Mouse (Mus musculus): Measurements from ENCODE around the gene Ccdc125.
"Not testable (repeated sequence)": the region's sequence is repeated elsewhere in the genome, so short reads cannot be mapped to it uniquely, and the experiment has no call there.

Ccdc125 gene

DNA sequence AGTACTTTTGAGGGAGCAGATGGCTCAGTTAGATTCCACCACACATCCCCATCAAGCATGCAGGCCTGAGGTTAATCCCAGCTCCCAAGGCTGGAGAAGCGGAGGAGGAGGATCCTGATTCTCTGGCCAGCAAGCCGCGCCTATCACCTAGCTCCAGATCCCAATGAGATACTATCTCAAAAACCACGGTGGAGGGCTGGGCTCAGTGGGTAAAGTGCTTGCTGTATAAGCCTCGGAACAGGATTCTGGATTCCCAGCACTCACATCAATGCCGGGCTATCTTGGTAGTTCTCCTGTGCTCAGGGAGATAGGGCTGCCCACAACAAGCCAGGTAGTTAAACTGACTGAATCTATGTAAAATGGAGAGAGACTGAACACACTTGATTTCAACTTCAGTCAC, 46.0 kb downstream of the Ccdc125 start:
- CTCF ChIA-PET = no interaction called here

DNA sequence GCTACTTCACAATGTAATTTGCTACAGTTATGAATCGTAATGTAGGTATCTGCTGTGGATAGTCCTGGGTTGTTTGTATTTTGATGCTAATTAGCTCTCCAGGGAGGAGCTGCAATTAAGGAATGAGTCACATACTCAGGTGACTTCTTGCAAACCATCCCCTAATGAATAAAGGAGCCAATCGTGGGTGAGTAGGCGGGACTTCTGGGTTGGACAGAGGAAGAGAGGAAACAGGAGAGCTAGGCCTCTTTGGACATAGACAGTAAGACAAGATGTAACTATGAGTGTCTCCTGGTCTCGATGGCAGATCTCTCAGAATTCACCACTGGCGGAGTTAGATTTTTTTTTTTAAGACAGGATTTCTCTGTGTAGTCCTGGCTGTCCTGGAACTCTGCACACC, 52.1 kb downstream of the Ccdc125 start:
- CTCF ChIA-PET = no interaction called here

DNA sequence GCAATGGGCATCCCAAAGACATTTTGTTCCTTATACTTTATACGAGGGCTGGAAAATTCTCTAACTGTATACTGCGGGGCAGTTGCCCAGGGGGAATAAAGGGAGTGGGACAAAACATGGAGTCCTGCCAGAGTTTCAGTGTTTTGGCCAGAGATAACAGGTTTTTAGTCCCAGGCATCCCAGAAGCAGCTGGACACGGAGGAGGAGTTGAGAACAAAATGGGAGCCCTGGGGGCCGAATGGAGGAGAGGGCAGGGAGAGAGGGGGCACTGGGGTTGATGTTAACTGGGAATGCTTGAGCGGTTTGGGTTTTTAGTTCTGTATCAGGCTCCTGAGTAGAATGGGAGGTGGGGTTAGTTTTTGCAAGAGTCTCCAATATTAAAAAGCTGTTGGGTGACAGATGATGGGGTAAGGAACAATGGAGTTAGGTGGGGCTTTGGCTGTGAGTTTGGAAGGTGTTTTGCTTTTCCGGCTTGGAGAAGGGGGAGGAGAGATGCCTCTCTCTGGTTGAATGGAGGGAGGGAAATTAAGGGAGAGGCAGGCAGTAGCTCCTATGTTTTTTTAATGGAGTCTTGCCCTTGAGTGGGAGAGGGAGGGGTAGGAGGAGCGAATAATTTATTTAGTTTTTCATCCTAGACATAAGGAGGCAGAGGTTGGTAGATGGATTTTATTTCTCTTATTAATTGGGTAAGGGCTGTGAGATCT, 54.7 kb downstream of the Ccdc125 start:
- CTCF ChIA-PET = no interaction called here

DNA sequence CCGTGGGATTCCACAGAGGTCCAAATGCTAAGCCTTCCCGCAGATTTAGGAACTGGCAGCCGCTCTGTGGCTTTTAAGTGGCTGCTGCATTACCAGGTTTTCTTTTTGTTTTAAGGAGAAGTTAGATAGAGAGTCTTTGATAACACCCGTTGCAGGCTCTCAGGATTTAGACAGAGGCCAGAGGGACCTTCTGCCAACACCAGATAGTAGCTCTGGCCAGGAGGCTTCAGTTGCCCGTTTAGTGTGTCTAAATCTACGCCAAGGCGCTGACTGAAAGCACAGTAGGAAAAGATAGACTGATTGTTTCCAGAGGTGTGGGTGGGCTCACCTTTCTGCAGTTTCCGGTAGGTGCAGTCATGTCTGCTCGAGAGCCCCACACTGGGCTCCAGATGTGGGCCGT, 55.7 kb downstream of the Ccdc125 start:
- CTCF ChIA-PET = no interaction called here

DNA sequence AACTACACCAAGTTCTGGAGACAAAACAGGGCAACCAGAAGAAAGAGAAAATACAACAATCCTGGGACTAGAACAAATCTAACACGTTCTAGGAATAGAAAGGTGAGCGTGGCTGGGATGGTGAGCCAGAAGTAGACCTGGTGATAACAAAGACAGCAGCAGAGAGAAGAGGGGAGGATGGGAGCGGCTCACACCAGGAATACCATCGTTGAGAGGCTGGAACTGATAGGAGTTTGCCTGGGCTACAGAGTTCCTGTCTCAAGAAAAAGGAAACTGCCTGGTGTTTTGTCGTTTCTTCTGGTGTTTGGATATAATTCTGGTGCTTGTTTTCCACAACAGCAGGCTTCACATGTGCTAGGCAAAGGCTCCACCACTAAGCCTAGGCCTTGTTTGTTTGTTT, 58.6 kb downstream of the Ccdc125 start:
- CTCF ChIA-PET = no interaction called here

DNA sequence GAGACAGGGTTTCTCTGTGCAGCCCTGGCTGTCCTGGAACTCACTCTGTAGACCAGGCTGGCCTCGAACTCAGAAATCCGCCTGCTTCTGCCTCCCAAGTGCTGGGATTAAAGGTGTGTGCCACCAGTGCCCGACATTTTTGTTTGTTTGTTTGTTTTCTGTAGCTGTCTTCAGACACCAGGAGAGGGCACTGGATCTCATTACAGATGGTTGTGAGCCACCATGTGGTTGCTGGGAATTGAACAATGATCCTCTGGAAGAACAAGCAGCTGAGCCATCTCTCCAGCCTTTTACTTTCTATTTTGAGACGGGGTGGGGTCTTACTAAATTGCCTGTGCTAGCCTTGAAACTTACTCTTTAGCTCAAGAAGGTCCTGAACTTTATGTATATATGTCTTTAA, 59.0 kb downstream of the Ccdc125 start:
- CTCF ChIA-PET = interaction anchor here (0.6 kb wide), 1 partner anchor 92 kb away, joined by 6 read pairs; no protein-coding TSS in a partner anchor

DNA sequence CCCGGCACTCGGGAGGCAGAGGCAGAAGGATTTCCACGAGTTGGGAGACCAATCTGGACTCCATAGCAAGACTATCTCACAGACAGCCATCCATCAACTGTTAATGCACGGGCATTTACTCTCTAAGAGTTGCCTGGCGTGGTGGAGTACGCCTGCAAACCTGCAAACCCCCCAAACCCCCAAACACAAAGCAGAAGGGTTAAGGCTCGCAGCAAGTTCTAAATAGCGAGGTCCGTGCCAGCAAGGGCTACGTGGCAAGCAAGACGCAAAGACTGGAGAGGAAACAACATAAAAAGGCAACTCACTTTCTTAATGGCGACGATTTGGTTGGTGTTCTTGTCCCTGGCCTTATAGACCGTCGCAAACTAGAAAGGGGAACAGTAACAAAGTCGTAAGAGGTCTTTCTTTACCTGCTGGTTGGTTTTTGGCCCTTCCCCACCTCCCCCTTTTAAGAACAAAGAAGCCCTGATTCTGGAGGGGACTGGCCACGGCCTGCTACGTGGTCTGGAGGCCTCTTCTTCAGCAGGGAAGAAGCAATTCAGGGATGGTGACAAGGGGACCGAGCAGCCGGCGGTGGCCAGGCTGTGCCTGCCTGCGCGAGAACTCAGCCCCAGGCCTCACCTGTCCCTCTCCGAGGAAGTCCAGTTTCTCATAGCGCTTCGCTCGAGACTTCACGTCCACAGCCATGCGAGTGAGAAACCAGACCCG, 60.8 kb downstream of the Ccdc125 start:
- CTCF ChIA-PET = no interaction called here

DNA sequence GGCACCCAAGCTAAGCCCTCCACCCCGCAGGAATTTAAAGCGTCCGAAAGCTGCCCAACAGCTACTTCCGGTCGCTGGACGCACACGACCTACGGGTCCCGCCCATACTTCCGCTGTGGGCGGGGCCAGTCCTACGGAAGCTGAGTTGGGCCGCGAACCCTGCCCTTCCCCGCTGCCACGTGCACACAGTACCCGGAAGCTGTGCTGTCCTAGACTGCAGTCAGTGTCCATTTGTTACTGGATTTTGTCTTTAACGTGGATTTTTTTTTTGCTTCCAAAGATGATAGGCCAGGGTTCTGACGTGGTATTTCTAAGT, 61.3 kb downstream of the Ccdc125 start, which contains the start of gene Cdk7:
Gene Cdk7 (minus strand): TSS at position 79 of the 316 bp plus-strand sequence.
- CTCF ChIA-PET = no interaction called here

DNA sequence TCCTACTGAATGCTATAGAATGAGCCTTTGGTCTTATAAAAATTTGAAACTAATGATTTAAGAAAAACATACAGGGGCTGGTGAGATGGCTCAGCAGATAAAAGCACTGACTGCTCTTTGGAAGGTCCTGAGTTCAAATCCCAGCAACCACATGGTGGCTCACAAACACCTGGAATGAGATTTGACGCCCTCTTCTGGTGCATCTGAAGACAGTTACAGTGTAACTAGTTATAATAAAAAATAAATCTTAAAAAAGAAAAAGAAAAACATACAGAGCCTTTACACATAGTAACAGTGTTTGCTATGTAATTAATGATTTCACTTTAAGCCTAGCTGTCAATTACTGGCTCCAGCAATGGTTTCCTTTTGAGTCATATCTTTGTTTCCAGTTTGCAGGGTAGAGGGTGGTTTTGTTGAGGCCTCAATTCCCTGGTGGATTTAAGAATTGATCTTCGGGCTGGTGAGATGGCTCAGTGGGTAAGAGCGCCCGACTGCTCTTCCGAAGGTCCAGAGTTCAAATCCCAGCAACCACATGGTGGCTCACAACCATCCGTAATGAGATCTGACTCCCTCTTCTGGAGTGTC, 62.0 kb downstream of the Ccdc125 start:
- CTCF ChIA-PET = not testable (repeated sequence)

DNA sequence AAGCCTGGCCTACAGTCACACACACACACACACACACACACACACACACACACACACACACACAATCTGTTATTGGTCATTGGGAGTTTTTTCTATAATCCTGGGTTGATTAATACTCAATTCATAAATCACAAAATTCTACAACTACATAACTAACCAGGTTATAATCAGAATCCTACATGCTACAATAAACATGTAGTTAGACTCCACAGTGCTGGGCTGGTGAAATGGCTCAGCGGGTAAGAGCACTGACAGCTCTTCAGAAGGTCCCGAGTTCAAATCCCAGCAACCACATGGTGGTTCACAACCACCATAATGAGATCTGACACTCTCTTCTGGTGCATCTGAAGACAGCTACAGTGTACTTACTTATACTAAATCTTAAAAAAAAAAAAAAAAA, 63.2 kb downstream of the Ccdc125 start:
- CTCF ChIA-PET = no interaction called here

DNA sequence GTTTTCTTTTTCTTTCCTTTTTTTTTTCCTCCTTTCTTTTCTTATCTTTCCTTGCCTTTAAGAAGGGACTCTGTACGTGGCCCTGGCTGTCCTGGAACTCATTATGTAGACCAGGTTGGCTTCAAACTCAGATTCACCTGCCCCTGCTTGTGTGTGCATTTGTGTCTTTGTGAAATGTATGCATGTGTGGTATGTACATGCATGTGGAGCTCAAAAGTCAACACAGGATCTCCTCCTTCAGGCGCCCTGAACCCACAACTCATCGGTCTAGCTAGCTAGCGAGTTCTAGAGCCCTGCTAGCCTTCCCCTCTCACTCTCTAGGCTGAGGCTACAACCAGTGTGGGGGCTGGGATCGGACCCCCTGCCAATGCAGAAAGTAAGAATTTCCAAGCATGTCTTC, 73.3 kb downstream of the Ccdc125 start:
- CTCF ChIA-PET = interaction anchor here (0.8 kb wide), 1 partner anchor 19 kb away, joined by 3 read pairs; no protein-coding TSS in a partner anchor

DNA sequence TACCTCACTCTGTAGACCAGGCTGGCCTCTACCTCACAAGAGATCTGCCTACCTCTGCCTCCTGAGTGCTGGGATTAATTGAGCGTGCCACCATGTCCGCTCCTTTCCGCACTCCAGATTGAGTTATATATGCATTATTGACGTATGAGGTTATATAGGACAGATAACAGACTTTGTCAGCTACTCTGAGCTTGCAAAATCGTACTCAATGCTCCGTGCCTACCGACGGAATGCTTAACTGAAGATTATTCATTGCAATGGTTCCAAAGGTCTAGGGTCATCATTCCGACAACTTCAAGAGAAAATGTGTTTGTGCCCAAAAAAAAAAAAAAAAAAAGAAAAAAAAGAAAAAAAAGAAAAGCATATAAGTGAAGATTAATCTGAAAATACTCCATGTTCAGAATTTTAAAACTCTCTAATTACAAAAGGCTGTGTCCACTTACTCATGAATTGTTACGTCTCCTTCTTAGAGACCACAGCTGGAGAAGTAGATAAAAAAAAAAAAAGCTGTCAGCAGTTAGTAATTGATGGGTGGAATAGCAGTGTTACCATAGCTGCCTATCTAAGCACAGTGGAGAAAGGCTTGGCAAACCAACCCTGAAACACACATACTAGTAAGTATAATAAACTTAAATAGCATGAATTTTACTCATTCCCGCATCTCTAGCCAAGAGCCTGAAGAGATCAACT, 74.0 kb downstream of the Ccdc125 start:
- CTCF ChIA-PET = interaction anchor here (0.6 to 0.8 kb wide), 2 partner anchors 19 to 1650 kb away, joined by 3 to 4 read pairs; no protein-coding TSS in a partner anchor

DNA sequence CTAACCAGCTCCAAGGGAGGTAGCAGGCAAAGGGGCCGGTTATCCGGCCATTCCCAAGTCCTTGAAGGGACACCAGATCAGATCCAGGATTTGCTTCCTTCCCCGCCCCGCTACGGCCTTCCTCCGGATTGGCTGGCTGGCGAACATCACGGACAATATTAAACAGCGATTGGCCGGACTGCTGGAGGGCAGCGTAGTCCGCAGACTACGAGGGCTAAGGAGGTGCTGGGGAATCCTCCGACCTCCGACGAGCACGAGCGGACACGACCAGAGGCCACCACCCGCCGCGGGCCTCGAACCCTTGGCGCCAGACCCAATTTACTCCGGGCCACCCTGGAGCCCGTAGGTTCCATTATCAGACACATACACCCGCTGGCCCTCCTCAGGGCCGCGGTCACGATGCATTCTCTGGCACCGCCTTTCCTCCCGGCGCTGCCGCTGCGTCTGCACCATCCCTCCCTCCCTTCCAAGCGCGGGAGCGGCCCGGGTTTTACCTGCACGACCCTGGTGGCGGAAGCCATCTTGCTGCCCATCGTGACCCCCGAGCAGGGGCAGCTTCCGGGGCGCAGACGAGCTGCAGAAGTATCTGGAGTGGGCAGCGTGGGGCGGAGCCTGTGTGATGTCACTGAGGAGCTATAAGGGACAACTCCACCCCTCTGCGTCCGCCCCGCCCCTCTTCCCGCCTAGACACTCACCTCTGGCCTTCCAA, 74.7 kb downstream of the Ccdc125 start, which contains the start of gene Mrps36:
Gene Mrps36 (minus strand): TSS at position 624 of the 709 bp plus-strand sequence.
- CTCF ChIA-PET = no interaction called here

DNA sequence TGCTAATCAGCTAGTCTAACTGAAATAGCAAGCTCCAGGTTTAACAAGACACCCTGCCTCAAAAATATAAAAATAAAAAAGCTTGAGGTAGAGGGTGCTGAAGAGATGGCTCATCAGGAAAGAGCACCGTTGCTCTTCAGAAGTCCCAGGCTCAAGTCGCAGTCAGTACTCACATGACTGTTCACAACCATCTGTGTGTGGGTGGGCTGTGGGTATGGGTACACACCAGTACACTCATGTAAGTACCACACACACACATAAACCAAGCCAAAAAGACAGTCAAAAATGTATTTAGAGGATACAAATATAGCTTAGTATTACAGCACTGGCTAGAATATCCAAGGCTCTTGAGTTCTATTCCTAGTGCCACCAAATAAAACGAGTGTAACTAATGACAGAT, 76.6 kb downstream of the Ccdc125 start:
- CTCF ChIA-PET = no interaction called here
